In genomic region chr1:114862927-114863326, GRCm38 (mm10) we compare ENCODE assay signal across 15 mouse cellular contexts.
DNase-seq lines count a peak whose midpoint lies in the region; ATAC-seq lines count a peak whose summit lies in the region.
"Had no signal": no experiment of that assay in that cellular context is flagged by ENCODE, and none has a peak within 500 bp of the region (broad histone marks: within the 10 kb centered on the region; RNA-seq: fewer than 3 reads in every experiment).

No protein-coding gene starts in this region.

- H3K9me3 ChIP-seq in hindbrain, embryonic 16.5 days (ENCODE audit: control insufficient read depth, low read length) = no peaks in the 10 kb centered on the region
- H3K9me3 ChIP-seq in hindbrain, embryonic 13.5 days = no peaks in the 10 kb centered on the region
- no peaks in the 10 kb centered on the region for H3K9me3 ChIP-seq in heart, embryonic 12.5 days (replicated peaks)
- H3K9me3 ChIP-seq: embryonic facial prominence, embryonic 13.5 days; neural tube, embryonic 12.5 days; stomach, embryonic 15.5 days had no signal

- H3K4me1 ChIP-seq in hindbrain, embryonic 16.5 days (ENCODE audit: control insufficient read depth, insufficient read depth, low read depth, low read length) = no peaks in the 10 kb centered on the region
- H3K4me1 ChIP-seq in hindbrain, embryonic 13.5 days (replicated peaks) = no peaks in the 10 kb centered on the region
- H3K4me1 ChIP-seq in heart, embryonic 12.5 days (replicated peaks) = no peaks in the 10 kb centered on the region
- H3K4me1 ChIP-seq: embryonic facial prominence, embryonic 13.5 days; neural tube, embryonic 12.5 days; stomach, embryonic 15.5 days had no signal

- H3K27me3 ChIP-seq in hindbrain, embryonic 16.5 days (replicated peaks; ENCODE audit: control insufficient read depth, insufficient read depth, low read length) = no peaks in the 10 kb centered on the region
- no peaks in the 10 kb centered on the region for H3K27me3 ChIP-seq in hindbrain, embryonic 13.5 days
- H3K27me3 ChIP-seq in heart, embryonic 12.5 days (replicated peaks) = no peaks in the 10 kb centered on the region
- H3K27me3 ChIP-seq: embryonic facial prominence, embryonic 13.5 days; neural tube, embryonic 12.5 days; stomach, embryonic 15.5 days had no signal

- 53% methylated on average over 2 of the region's 2 CpGs for WGBS in hindbrain, embryonic 16.5 days
- WGBS in hindbrain, embryonic 13.5 days = 70% methylated on average over 2 of the region's 2 CpGs
- WGBS in heart, embryonic 12.5 days = 60% methylated on average over 2 of the region's 2 CpGs

- H3K4me3 ChIP-seq in hindbrain, embryonic 16.5 days (ENCODE audit: low read length) = no peak overlapping the region
- H3K4me3 ChIP-seq in hindbrain, embryonic 13.5 days = no peak overlapping the region
- no peak overlapping the region for H3K4me3 ChIP-seq in heart, embryonic 12.5 days
- H3K4me3 ChIP-seq: embryonic facial prominence, embryonic 13.5 days; neural tube, embryonic 12.5 days; stomach, embryonic 15.5 days had no signal

- peak; percentile 61; the same call in 1 of the 2 replicates for ATAC-seq in hindbrain, embryonic 16.5 days
- no peak for ATAC-seq in hindbrain, embryonic 13.5 days (ENCODE audit: low FRiP score)
- no peak for ATAC-seq in heart, embryonic 12.5 days (ENCODE audit: insufficient number of reproducible peaks, low FRiP score)

- no peaks in the 10 kb centered on the region for H3K36me3 ChIP-seq in hindbrain, embryonic 16.5 days (ENCODE audit: control insufficient read depth, insufficient read depth, low read length)
- no peaks in the 10 kb centered on the region for H3K36me3 ChIP-seq in hindbrain, embryonic 13.5 days
- H3K36me3 ChIP-seq in heart, embryonic 12.5 days = no peaks in the 10 kb centered on the region
- H3K36me3 ChIP-seq: embryonic facial prominence, embryonic 13.5 days; neural tube, embryonic 12.5 days; stomach, embryonic 15.5 days had no signal

- DNase-seq in brain, embryonic 18.5 days (ENCODE audit: low read depth, low spot score) = peak; percentile 65
- peak; percentile 87 for DNase-seq in cerebellum, adult 9-10 months
- DNase-seq in layer of hippocampus, adult 9-10 months (ENCODE audit: low spot score) = peak; percentile 12
- DNase-seq in spleen, postnatal 36 days (ENCODE audit: low spot score in 2 of 2) = no peak
- no peak for DNase-seq in embryo, embryonic 10 days (ENCODE audit: low spot score)
- DNase-seq: lung, postnatal 10 days; retina, postnatal 1 day had no signal

- H3K9ac ChIP-seq in hindbrain, embryonic 16.5 days (ENCODE audit: low read depth, low read length) = no peak overlapping the region
- no peak overlapping the region for H3K9ac ChIP-seq in hindbrain, embryonic 13.5 days
- no peak overlapping the region for H3K9ac ChIP-seq in heart, embryonic 12.5 days
- H3K9ac ChIP-seq: embryonic facial prominence, embryonic 13.5 days; neural tube, embryonic 12.5 days; stomach, embryonic 15.5 days had no signal

- no peak overlapping the region for H3K4me2 ChIP-seq in hindbrain, embryonic 16.5 days (ENCODE audit: low read length)
- no peak overlapping the region for H3K4me2 ChIP-seq in hindbrain, embryonic 13.5 days
- no peak overlapping the region for H3K4me2 ChIP-seq in heart, embryonic 12.5 days
- H3K4me2 ChIP-seq: embryonic facial prominence, embryonic 13.5 days; midbrain, embryonic 11.5 days; neural tube, embryonic 12.5 days; stomach, embryonic 15.5 days had no signal

- no peak overlapping the region for H3K27ac ChIP-seq in hindbrain, embryonic 16.5 days (ENCODE audit: low read depth, low read length)
- no peak overlapping the region for H3K27ac ChIP-seq in hindbrain, embryonic 13.5 days
- no peak overlapping the region for H3K27ac ChIP-seq in heart, embryonic 12.5 days (ENCODE audit: poor library complexity, severe bottlenecking)
- H3K27ac ChIP-seq: embryonic facial prominence, embryonic 13.5 days; kidney, postnatal 0 days; neural tube, embryonic 12.5 days; stomach, embryonic 15.5 days had no signal

Comparison
In these comparisons a context has a peak if more than half of its experiments do, and no peak if none do; other contexts are left out.
1. DNase-seq: peak in brain, embryonic 18.5 days (single experiment), cerebellum, adult 9-10 months (single experiment) and layer of hippocampus, adult 9-10 months (single experiment); none in spleen, postnatal 36 days (0 of 2) and embryo, embryonic 10 days (single experiment).